Comparison of ENCODE assay signal across 18 mouse cellular contexts in the genomic region with DNA sequence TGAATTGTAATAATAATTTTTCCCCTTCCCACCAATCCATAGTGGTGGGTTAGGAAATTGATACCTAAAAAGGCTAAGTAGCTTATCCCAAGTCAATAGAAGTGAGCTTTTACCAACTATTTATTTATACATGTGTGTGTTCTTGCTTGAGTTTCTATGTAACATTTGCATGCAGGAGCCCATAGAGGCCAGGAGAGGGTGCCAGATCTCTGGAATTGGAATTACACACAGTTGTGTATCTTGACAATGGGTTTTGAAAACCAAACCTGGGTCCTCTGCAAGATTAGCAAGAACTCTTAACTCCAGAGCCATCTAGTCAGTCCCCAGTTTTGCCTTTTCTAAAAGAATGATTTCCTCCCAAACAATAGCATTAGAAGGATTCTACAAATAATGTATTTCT. TPM values are rescaled to one million over a fixed set of nuclear protein-coding genes. Genes with fewer than 3 reads are reported as not detected.
DNase-seq lines count a peak whose midpoint lies in the region; ATAC-seq and TF ChIP-seq lines count a peak whose summit lies in the region.
"Had no signal": no experiment of that assay in that cellular context is flagged by ENCODE, and none has a peak within 500 bp of the region (broad histone marks: within the 10 kb centered on the region; RNA-seq: fewer than 3 reads in every experiment).

No protein-coding gene starts in this region.

- ATAC-seq in kidney, postnatal 0 days (replicated peaks; ENCODE audit: low FRiP score, low read depth): no peak
- no peak for ATAC-seq in kidney, embryonic 16.5 days (ENCODE audit: low FRiP score, low TSS enrichment)
- ATAC-seq: midbrain, embryonic 15.5 days had no signal

- in situ Hi-C loops in CH12.LX (cut with MboI; ENCODE audit: low pct_ligation_motif_present, low pct_unique_long_range_greater_than_20kb, low sequenced_read_pairs): no loop called here

- TF ChIP-seq RAD21 in CH12.LX (IDR thresholded peaks at IDR 0.05; ENCODE audit: low read depth, low read length): peak; percentile 73

- H3K9me3 ChIP-seq in kidney, postnatal 0 days (replicated peaks; ENCODE audit: low read length): no peaks in the 10 kb centered on the region
- H3K9me3 ChIP-seq in kidney, embryonic 16.5 days (ENCODE audit: low read length): no peaks in the 10 kb centered on the region
- no peaks in the 10 kb centered on the region for H3K9me3 ChIP-seq in CH12.LX (replicated peaks; ENCODE audit: low read length)
- H3K9me3 ChIP-seq in heart, embryonic 10.5 days: no peaks in the 10 kb centered on the region
- H3K9me3 ChIP-seq: embryonic facial prominence, embryonic 12.5 days; hindbrain, embryonic 15.5 days; midbrain, embryonic 15.5 days; neural tube, embryonic 13.5 days had no signal

- no peak overlapping the region for H3K4me3 ChIP-seq in kidney, postnatal 0 days (replicated peaks; ENCODE audit: low read depth, low read length)
- no peak overlapping the region for H3K4me3 ChIP-seq in kidney, embryonic 16.5 days (ENCODE audit: low read length)
- no peak overlapping the region for H3K4me3 ChIP-seq in CH12.LX (replicated peaks in 1 of 3; ENCODE audit: low read depth in 2 of 3, low read length in 2 of 3, poor library complexity in 1 of 3)
- H3K4me3 ChIP-seq in heart, embryonic 10.5 days: no peak overlapping the region
- H3K4me3 ChIP-seq: embryonic facial prominence, embryonic 12.5 days; hindbrain, embryonic 15.5 days; midbrain, embryonic 15.5 days; neural tube, embryonic 13.5 days had no signal

- H3K27me3 ChIP-seq in kidney, postnatal 0 days (ENCODE audit: insufficient read depth, low read length): no peaks in the 10 kb centered on the region
- H3K27me3 ChIP-seq in kidney, embryonic 16.5 days (ENCODE audit: insufficient read depth, low read length): no peaks in the 10 kb centered on the region
- H3K27me3 ChIP-seq in CH12.LX (replicated peaks): no peaks in the 10 kb centered on the region
- H3K27me3 ChIP-seq in heart, embryonic 10.5 days (ENCODE audit: insufficient read depth, poor library complexity, severe bottlenecking): no peaks in the 10 kb centered on the region
- H3K27me3 ChIP-seq: embryonic facial prominence, embryonic 12.5 days; hindbrain, embryonic 15.5 days; midbrain, embryonic 15.5 days; neural tube, embryonic 13.5 days had no signal

- peak; percentile 5 to 15 for DNase-seq in cerebellum, postnatal 10 days
- DNase-seq in cerebellum, adult 9-10 months: no peak
- DNase-seq in kidney, postnatal 0 days (ENCODE audit: low spot score): peak; percentile 19
- peak; percentile 25 for DNase-seq in CH12.LX (ENCODE audit: extremely low read depth)
- peak; percentile 27 for DNase-seq in brain, embryonic 14.5 days (ENCODE audit: low read depth)
- no peak for DNase-seq in heart, embryonic 10.5 days (ENCODE audit: low spot score)
- DNase-seq in urinary bladder, adult 18-20 months (ENCODE audit: low spot score in 2 of 2): no peak
- DNase-seq: adrenal gland, adult 2 months; gastrocnemius, postnatal 14 days; kidney, postnatal 10 days; lung, postnatal 14 days had no signal

- dilution Hi-C loops in CH12.LX (cut with MboI; ENCODE audit: extremely low pct_ligation_motif_present, extremely low pct_unique_long_range_greater_than_20kb, low sequenced_read_pairs): no loop called here

- TF ChIP-seq EP300 in CH12.LX (IDR thresholded peaks at IDR 0.05; ENCODE audit: low read length): no peak

- no peak for TF ChIP-seq POLR2A in CH12.LX (IDR thresholded peaks at IDR 0.05; ENCODE audit: low read depth, low read length)
- no peak for TF ChIP-seq POLR2A in brain, embryonic 14.5 days (IDR thresholded peaks at IDR 0.05; ENCODE audit: borderline replicate concordance, extremely low read depth, insufficient read depth, insufficient read length, poor library complexity, severe bottlenecking)

- H3K36me3 ChIP-seq in kidney, postnatal 0 days (ENCODE audit: insufficient read depth, low read length): no peaks in the 10 kb centered on the region
- H3K36me3 ChIP-seq in kidney, embryonic 16.5 days (ENCODE audit: insufficient read depth, low read length): no peaks in the 10 kb centered on the region
- H3K36me3 ChIP-seq in CH12.LX (replicated peaks in 1 of 2; ENCODE audit: control insufficient read depth in 1 of 2, insufficient read depth in 1 of 2, low read length in 1 of 2): no peaks in the 10 kb centered on the region
- no peaks in the 10 kb centered on the region for H3K36me3 ChIP-seq in heart, embryonic 10.5 days
- H3K36me3 ChIP-seq: embryonic facial prominence, embryonic 12.5 days; hindbrain, embryonic 15.5 days; midbrain, embryonic 15.5 days; neural tube, embryonic 13.5 days had no signal

- no peak overlapping the region for H3K9ac ChIP-seq in kidney, postnatal 0 days (ENCODE audit: low read depth, low read length)
- H3K9ac ChIP-seq in kidney, embryonic 16.5 days (replicated peaks; ENCODE audit: low read length): no peak overlapping the region
- no peak overlapping the region for H3K9ac ChIP-seq in CH12.LX (ENCODE audit: insufficient read depth, low read depth)
- H3K9ac ChIP-seq: embryonic facial prominence, embryonic 12.5 days; hindbrain, embryonic 15.5 days; midbrain, embryonic 15.5 days; neural tube, embryonic 13.5 days had no signal

- H3K79me2 ChIP-seq in CH12.LX (replicated peaks; ENCODE audit: control insufficient read depth, extremely low read depth, insufficient read depth, poor library complexity, severe bottlenecking): no peaks in the 10 kb centered on the region

- H3K27ac ChIP-seq in kidney, postnatal 0 days: no peak overlapping the region
- no peak overlapping the region for H3K27ac ChIP-seq in kidney, embryonic 16.5 days (ENCODE audit: low read length)
- H3K27ac ChIP-seq in CH12.LX (ENCODE audit: insufficient read depth, low read depth): no peak overlapping the region
- H3K27ac ChIP-seq in heart, embryonic 10.5 days: no peak overlapping the region
- H3K27ac ChIP-seq: embryonic facial prominence, embryonic 12.5 days; hindbrain, embryonic 15.5 days; midbrain, embryonic 15.5 days; neural tube, embryonic 13.5 days had no signal

- H3K4me1 ChIP-seq in kidney, postnatal 0 days (replicated peaks; ENCODE audit: insufficient read depth, low read length): no peaks in the 10 kb centered on the region
- peaks cover 5% of the 10 kb centered on the region; the same call in 1 of the 2 replicates for H3K4me1 ChIP-seq in kidney, embryonic 16.5 days (ENCODE audit: insufficient read depth, low read length)
- H3K4me1 ChIP-seq in CH12.LX (ENCODE audit: control insufficient read depth in 1 of 2, insufficient read depth in 2 of 2): no peaks in the 10 kb centered on the region
- no peaks in the 10 kb centered on the region for H3K4me1 ChIP-seq in heart, embryonic 10.5 days
- H3K4me1 ChIP-seq: embryonic facial prominence, embryonic 12.5 days; hindbrain, embryonic 15.5 days; midbrain, embryonic 15.5 days; neural tube, embryonic 13.5 days had no signal

- peak; percentile 57; the same call in 1 of the 2 replicates for TF ChIP-seq CTCF in kidney, postnatal 0 days (IDR thresholded peaks at IDR 0.05; ENCODE audit: low read depth)
- TF ChIP-seq CTCF in CH12.LX (conservative IDR thresholded peaks at IDR 0.05 in 1 of 2, IDR thresholded peaks at IDR 0.05 in 1 of 2; ENCODE audit: low read depth in 2 of 2, low read length in 2 of 2): peak in 1 of 2 experiments; percentile 64; a peak in 2 of 4 replicates
- peak; percentile 45; the same call in 1 of the 2 replicates for TF ChIP-seq CTCF in brain, embryonic 14.5 days (IDR thresholded peaks at IDR 0.05; ENCODE audit: borderline replicate concordance, extremely low read depth, insufficient read depth, insufficient read length)

- no peak overlapping the region for H3K4me2 ChIP-seq in kidney, postnatal 0 days (ENCODE audit: low read length)
- no peak overlapping the region for H3K4me2 ChIP-seq in kidney, embryonic 16.5 days (replicated peaks; ENCODE audit: low read depth, low read length)
- H3K4me2 ChIP-seq in CH12.LX (ENCODE audit: insufficient read depth, low read depth, poor library complexity, severe bottlenecking): no peak overlapping the region
- H3K4me2 ChIP-seq: embryonic facial prominence, embryonic 12.5 days; hindbrain, embryonic 15.5 days; midbrain, embryonic 15.5 days; neural tube, embryonic 13.5 days had no signal

TF ChIP-seq in CH12.LX, 34 proteins besides CTCF, POLR2A, EP300 and RAD21:
- TF ChIP-seq SMC3 (IDR thresholded peaks at IDR 0.05; ENCODE audit: low read depth, low read length) (peak; percentile 53), IRF4 (IDR thresholded peaks at IDR 0.05; ENCODE audit: low read depth, low read length) (no peak)

RNA-seq across cellular contexts. Expression of gene Zfp648, which starts 37.9 kb away (rescaled TPM):
- 0.38 and 0.55 TPM in 2 replicates for polyA plus RNA-seq in kidney, postnatal 0 days (2015; fragmentation: Nextera tagmentation; extraction: Ambion mirVana)
- polyA plus RNA-seq in kidney, embryonic 16.5 days (2015; fragmentation: Nextera tagmentation; extraction: Ambion mirVana): 0.30 and 0.51 TPM in 2 replicates
- not detected in 2 replicates for total RNA-seq in CH12.LX (2012; rRNA removed)
- total RNA-seq in CH12.LX (2014; rRNA removed): not detected in 2 replicates
- not detected in 2 replicates for polyA plus RNA-seq in CH12.LX (2012; ENCODE audit: insufficient read length, low read depth)
- polyA plus RNA-seq in brain, embryonic 14.5 days (2012; rRNA removed): 0.19 and 0.33 TPM in 2 replicates
- polyA plus RNA-seq in heart, embryonic 10.5 days (2016; fragmentation: Nextera tagmentation; extraction: Ambion mirVana): 0.12 and 0.14 TPM in 2 replicates
- polyA plus RNA-seq: forebrain, embryonic 11.5 days; heart, embryonic 14.5 days had no signal

Comparison
In these comparisons a context has a peak if more than half of its experiments do, and no peak if none do; other contexts are left out.
1. DNase-seq: peak in cerebellum, postnatal 10 days (2 of 2), kidney, postnatal 0 days (single experiment), CH12.LX (single experiment) and brain, embryonic 14.5 days (single experiment); none in cerebellum, adult 9-10 months (single experiment), heart, embryonic 10.5 days (single experiment) and urinary bladder, adult 18-20 months (0 of 2).